Mouse (Mus musculus) MEL (cell line): ENCODE results near the gene RPS10-NUDT3. TPM values are rescaled to one million over a fixed set of nuclear protein-coding genes. Genes with fewer than 3 reads are reported as not detected.

Experiments
- DNase-seq: peaks from one replicate; pipeline ENCODE4 v3.0.0; 2011; ENCODE audit warnings: low read depth, low spot score
- H3K27ac ChIP-seq: 2 replicates; pipeline ENCODE4 v1.5.1; 2012; ENCODE audit warnings: low read depth, mild to moderate bottlenecking, control low read depth, low read length, moderate library complexity; ENCODE audit not compliant: control insufficient read depth
- H3K27me3 ChIP-seq, 2 experiments: fragments of 150-350 bp in 1 of 2; sonication (generic) in 1 of 2; 2 replicates each; pipeline ENCODE4 v1.6.1; 2012; ENCODE audit warnings: low read length in 2 of 2, mild to moderate bottlenecking in 2 of 2, improper control_type of control experiment in 1 of 2, moderate library complexity in 1 of 2; ENCODE audit not compliant: insufficient read depth in 2 of 2, control insufficient read depth in 1 of 2
- H3K36me3 ChIP-seq, 2 experiments: 2 replicates each; pipeline ENCODE4 v1.6.1; 2012 to 2014; ENCODE audit warnings: low read length in 2 of 2, improper control_type of control experiment in 1 of 2, inconsistent platforms in 1 of 2, mild to moderate bottlenecking in 1 of 2; ENCODE audit not compliant: insufficient read depth in 2 of 2, control insufficient read depth in 1 of 2
- H3K4me1 ChIP-seq, 2 experiments: fragments of 150-350 bp in 1 of 2; sonication (generic) in 1 of 2; 2 replicates each; pipeline ENCODE4 v1.6.1; 2012; ENCODE audit warnings: low read length in 2 of 2, improper control_type of control experiment in 1 of 2, mild to moderate bottlenecking in 1 of 2; ENCODE audit not compliant: insufficient read depth in 2 of 2, control insufficient read depth in 1 of 2
- H3K4me3 ChIP-seq, 2 experiments: fragments of 150-350 bp in 1 of 2; sonication (generic) in 1 of 2; 2 replicates each; pipeline ENCODE4 v1.5.1; 2012; ENCODE audit warnings: low read depth in 2 of 2, low read length in 2 of 2, mild to moderate bottlenecking in 2 of 2, moderate library complexity in 2 of 2, control low read depth in 1 of 2, improper control_type of control experiment in 1 of 2; ENCODE audit not compliant: control insufficient read depth in 1 of 2, insufficient read depth in 1 of 2
- H3K79me2 ChIP-seq: 2 replicates; pipeline ENCODE4 v1.6.1; 2012; ENCODE audit warnings: mild to moderate bottlenecking, low read length, moderate library complexity; ENCODE audit not compliant: control insufficient read depth, poor library complexity, insufficient read depth
- H3K9ac ChIP-seq: 2 replicates; pipeline ENCODE4 v1.6.1; 2012; ENCODE audit warnings: low read depth, mild to moderate bottlenecking, control low read depth, low read length, moderate library complexity; ENCODE audit not compliant: control insufficient read depth, poor library complexity, severe bottlenecking
- H3K9me3 ChIP-seq: fragments of 150-350 bp; sonication (generic); replicated peaks from 2 replicates; pipeline ENCODE4 v1.6.1; 2012; ENCODE audit warnings: mild to moderate bottlenecking, low read length, improper control_type of control experiment, moderate library complexity; ENCODE audit not compliant: insufficient read depth
- ELF1 ChIP-seq: IDR thresholded peaks from 2 replicates; pipeline ENCODE4 v1.6.1; 2014; ENCODE audit warnings: low read depth, mild to moderate bottlenecking, inconsistent platforms, low read length, improper control_type of control experiment, moderate library complexity
- ETS1 ChIP-seq: IDR thresholded peaks from 2 replicates; pipeline ENCODE4 v1.6.1; 2012; ENCODE audit warnings: low read depth, mild to moderate bottlenecking, inconsistent platforms, low read length, improper control_type of control experiment, moderate library complexity
- MAFK ChIP-seq: IDR thresholded peaks from 2 replicates; pipeline ENCODE4 v1.6.1; 2011; ENCODE audit warnings: low read depth, mild to moderate bottlenecking, low read length, improper control_type of control experiment, borderline replicate concordance
- MEF2A ChIP-seq: IDR thresholded peaks from 2 replicates; pipeline ENCODE4 v1.6.1; 2014; ENCODE audit warnings: low read depth, mild to moderate bottlenecking, inconsistent platforms, low read length, improper control_type of control experiment; ENCODE audit not compliant: poor library complexity, insufficient replicate concordance, severe bottlenecking; ENCODE audit errors: extremely low read depth
- NRF1 ChIP-seq: IDR thresholded peaks from 2 replicates; pipeline ENCODE4 v1.6.1; 2014; ENCODE audit warnings: low read depth, mild to moderate bottlenecking, inconsistent platforms, low read length, improper control_type of control experiment, moderate library complexity; ENCODE audit not compliant: poor library complexity, insufficient read depth, severe bottlenecking
- RCOR1 ChIP-seq: IDR thresholded peaks from 2 replicates; pipeline ENCODE4 v1.6.1; 2012; ENCODE audit warnings: low read depth, mild to moderate bottlenecking, inconsistent platforms, low read length, improper control_type of control experiment
- polyA plus RNA-seq, 2 experiments: library from polyadenylated mRNA; stranded (reverse) in 1 of 2; unstranded in 1 of 2; fragments of >175 nt in 1 of 2; fragments of >200 nt in 1 of 2; gene quantifications; 2 replicates each; pipeline versions ENCODE4 v1.2.1 to v1.2.4; 2012; ENCODE audit warnings: low replicate concordance in 2 of 2, low read depth in 1 of 2; ENCODE audit not compliant: insufficient read length in 2 of 2, insufficient read depth in 1 of 2, missing spikeins in 1 of 2
- total RNA-seq: library from RNA; depleted of rRNA; stranded (reverse); fragments of 300-350 nt; gene quantifications from 2 replicates; pipeline ENCODE4 v1.2.3, GENCODE M21; 2012

The RPS10-NUDT3 gene
- total and polyA plus RNA-seq, 3 experiments = 37.3 TPM; not detected in 2

GRCm38 (mm10) chr17:27656414-27656813, 21.4 kb upstream of the RPS10-NUDT3 start:
- Histone ChIP-seq H3K27me3 (no peaks in the 10 kb centered on the region), H3K79me2 (no peaks in the 10 kb centered on the region), H3K4me1 (peaks cover 0 to 26% of the 10 kb centered on the region in 2 experiments; a peak in 2 of 4 replicates), H3K27ac (no peak overlapping the region), H3K4me3 (no peak overlapping the region), H3K36me3 (peaks cover 0 to 9% of the 10 kb centered on the region in 2 experiments; a peak in 2 of 4 replicates), H3K9me3 (no peaks in the 10 kb centered on the region), H3K9ac (no peak overlapping the region)
- no peak for DNase-seq
- TF ChIP-seq RCOR1 = 0 out of 2 replicates have a peak, but pooled peaks have one; percentile 33
- no peak for TF ChIP-seq MAFK

- Histone ChIP-seq H3K27me3 (no peaks in the 10 kb centered on the region), H3K27ac (no peak overlapping the region), H3K4me3 (no peak overlapping the region), H3K9me3 (no peaks in the 10 kb centered on the region), H3K4me1 (peaks cover 0 to 26% of the 10 kb centered on the region in 2 experiments; a peak in 2 of 4 replicates), H3K36me3 (peaks cover 0 to 9% of the 10 kb centered on the region in 2 experiments; a peak in 2 of 4 replicates), H3K9ac (no peak overlapping the region), H3K79me2 (no peaks in the 10 kb centered on the region)
- no peak for TF ChIP-seq ELF1
- peak; percentile 57; the same call in 1 of the 2 replicates for TF ChIP-seq ETS1
- peak; percentile 30 for DNase-seq
These were observed 21.0 kb upstream of the RPS10-NUDT3 start for GRCm38 (mm10) chr17:27656011-27656399.

DNA sequence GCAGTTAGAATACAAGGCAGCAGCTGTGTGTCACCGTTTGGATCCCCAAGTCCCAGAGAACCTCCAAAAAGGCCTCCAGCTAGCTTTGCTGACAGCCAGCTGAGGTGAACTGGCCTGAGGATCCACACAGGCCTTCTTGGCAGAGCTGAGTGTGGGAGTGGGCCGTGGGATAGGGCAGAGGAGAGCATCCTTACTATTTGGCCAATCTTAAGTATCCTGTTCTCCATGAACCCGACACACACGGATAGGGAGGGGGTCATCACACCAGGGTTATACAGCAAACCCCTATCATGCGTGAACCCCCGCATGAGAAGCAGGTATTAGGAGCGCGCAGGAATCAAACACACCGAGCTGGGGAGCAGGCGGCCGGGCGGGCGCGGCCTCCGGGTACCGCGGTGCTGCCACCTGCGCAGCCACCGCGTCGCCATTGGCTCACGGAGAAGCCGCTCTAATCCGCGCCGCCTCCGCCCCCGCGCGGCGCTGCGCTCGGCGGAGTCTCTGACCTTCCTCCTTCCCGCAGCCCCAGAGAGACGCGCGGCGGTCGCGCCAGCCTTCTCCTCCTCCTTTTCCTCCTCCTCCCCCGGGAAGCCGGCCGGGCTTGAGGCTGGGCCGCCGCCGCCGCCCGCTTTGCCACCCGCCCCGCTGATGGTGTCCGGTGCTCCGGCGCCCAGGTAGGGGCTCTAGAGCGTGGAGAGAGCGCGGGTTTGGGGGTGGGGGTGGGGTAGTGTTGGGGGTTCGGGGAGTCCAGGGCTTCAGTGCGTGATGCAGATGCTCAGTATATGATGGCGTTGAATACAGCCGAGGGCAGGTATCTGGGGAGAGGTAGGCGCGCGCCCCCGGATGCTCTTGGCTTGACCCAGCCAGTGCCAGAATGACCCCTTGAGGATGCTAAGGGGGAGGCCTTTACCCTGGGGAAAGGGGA, 20.3 kb upstream of the RPS10-NUDT3 start, which contains the start of gene Pacsin1:
Gene Pacsin1, plus strand, starts transcription at position 421 of the 922 bp plus-strand sequence.
- H3K36me3 ChIP-seq = peaks cover 0 to 9% of the 10 kb centered on the region in 2 experiments; a peak in 2 of 4 replicates
- H3K9ac ChIP-seq = no peak within 1 kb of the TSS; the same call in 1 of the 2 replicates
- H3K4me3 ChIP-seq = peak within 1 kb of the TSS in 1 of 2 experiments; percentile 26; a peak in 2 of 4 replicates
- H3K4me1 ChIP-seq = peaks cover 0 to 26% of the 10 kb centered on the region in 2 experiments; a peak in 2 of 4 replicates
- TF ChIP-seq MEF2A = no peak
- TF ChIP-seq NRF1 = 0 out of 2 replicates have a peak, but pooled peaks have one; percentile 20
- H3K9me3 ChIP-seq = no peaks in the 10 kb centered on the region
- no peaks in the 10 kb centered on the region for H3K79me2 ChIP-seq
- H3K27ac ChIP-seq = no peak within 1 kb of the TSS
- H3K27me3 ChIP-seq = no peaks in the 10 kb centered on the region
- DNase-seq = peak; percentile 50
